Mouse (Mus musculus): ENCODE measurements at regions not wholly inside any gene's neighbourhood (a gene's known extent, or its start where the extent isn't known, plus 50 kb on each side); places are given as distances from the start of the nearest gene placed in this dataset.

GRCm38 (mm10) chr7:90065269-90065955 lies 64.6 kb upstream of the Picalm start:
- TF ChIP-seq CTCF (IDR thresholded peaks at IDR 0.05; ENCODE audit: extremely low read depth, insufficient read length, insufficient replicate concordance, low read depth, low read length) (no peak), POLR2A (IDR thresholded peaks at IDR 0.05; ENCODE audit: low read depth, low read length) (no peak)

Data from small intestine, adult 2 months (tissue).